Mouse (Mus musculus) CH12.LX (cell line): ENCODE data around the gene Gnai1. TPM values are rescaled to one million over a fixed set of nuclear protein-coding genes. Genes with fewer than 3 reads are reported as not detected.

Experiments used
- DNase-seq: peaks from one replicate; pipeline ENCODE4 v3.0.0-alpha.2; 2013; ENCODE audit errors: extremely low read depth
- H3K27ac ChIP-seq: 2 replicates; pipeline ENCODE4 v1.5.1; 2012; ENCODE audit warnings: low read depth, mild to moderate bottlenecking, control low read depth, moderate library complexity; ENCODE audit not compliant: insufficient read depth
- H3K27me3 ChIP-seq: replicated peaks from 2 replicates; pipeline ENCODE3; 2012; ENCODE audit warnings: inconsistent platforms
- H3K36me3 ChIP-seq, 2 experiments: replicated peaks in 1 of 2; 2 replicates each; pipeline versions ENCODE3 to v1.6.1; 2012; ENCODE audit warnings: inconsistent platforms in 1 of 2, low read length in 1 of 2, mild to moderate bottlenecking in 1 of 2, mixed read lengths in 1 of 2, moderate library complexity in 1 of 2; ENCODE audit not compliant: control insufficient read depth in 1 of 2, insufficient read depth in 1 of 2
- H3K4me1 ChIP-seq, 2 experiments: 2 replicates each; pipeline ENCODE4 v1.6.1; 2012; ENCODE audit warnings: inconsistent platforms in 1 of 2, moderate library complexity in 1 of 2; ENCODE audit not compliant: insufficient read depth in 2 of 2, control insufficient read depth in 1 of 2
- H3K4me2 ChIP-seq: 2 replicates; pipeline ENCODE4 v1.6.1; 2012; ENCODE audit warnings: low read depth, mild to moderate bottlenecking, control low read depth; ENCODE audit not compliant: poor library complexity, insufficient read depth, severe bottlenecking
- H3K4me3 ChIP-seq, 3 experiments: fragments of 150-350 bp in 1 of 3; sonication (generic) in 1 of 3; replicated peaks in 1 of 3; 2 replicates each; pipeline versions ENCODE3 to v1.5.1; 2011 to 2012; ENCODE audit warnings: low read depth in 2 of 3, low read length in 2 of 3, mild to moderate bottlenecking in 2 of 3, moderate library complexity in 2 of 3, control low read depth in 1 of 3, improper control_type of control experiment in 1 of 3, inconsistent platforms in 1 of 3, mixed read lengths in 1 of 3; ENCODE audit not compliant: poor library complexity in 1 of 3
- H3K79me2 ChIP-seq: replicated peaks from 2 replicates; pipeline ENCODE4 v1.6.1; 2012; ENCODE audit warnings: mild to moderate bottlenecking, moderate library complexity; ENCODE audit not compliant: control insufficient read depth, poor library complexity, insufficient read depth, severe bottlenecking; ENCODE audit errors: extremely low read depth
- H3K9ac ChIP-seq: 2 replicates; pipeline ENCODE4 v1.6.1; 2012; ENCODE audit warnings: low read depth, mild to moderate bottlenecking, control low read depth, moderate library complexity; ENCODE audit not compliant: insufficient read depth
- H3K9me3 ChIP-seq: replicated peaks from 2 replicates; pipeline ENCODE3; 2012; ENCODE audit warnings: low read length, inconsistent platforms, mixed read lengths
- EP300 ChIP-seq: IDR thresholded peaks from 2 replicates; pipeline ENCODE4 v1.6.1; 2011; ENCODE audit warnings: low read length, improper control_type of control experiment
- ETS1 ChIP-seq: conservative IDR thresholded peaks from 2 replicates; pipeline ENCODE4 v1.6.1; 2012; ENCODE audit warnings: low read depth, mild to moderate bottlenecking, inconsistent platforms, low read length, improper control_type of control experiment, moderate library complexity
- HCFC1 ChIP-seq: IDR thresholded peaks from 2 replicates; pipeline ENCODE4 v1.6.1; 2012; ENCODE audit warnings: low read depth, mild to moderate bottlenecking, inconsistent platforms, low read length, improper control_type of control experiment
- IRF4 ChIP-seq: IDR thresholded peaks from 2 replicates; pipeline ENCODE4 v1.6.1; 2014; ENCODE audit warnings: low read depth, mild to moderate bottlenecking, inconsistent platforms, low read length, improper control_type of control experiment
- KAT2A ChIP-seq: IDR thresholded peaks from 2 replicates; pipeline ENCODE4 v1.6.1; 2012; ENCODE audit warnings: low read length, improper control_type of control experiment, inconsistent platforms; ENCODE audit not compliant: insufficient replicate concordance
- MAX ChIP-seq: IDR thresholded peaks from 2 replicates; pipeline ENCODE4 v1.6.1; 2011; ENCODE audit warnings: low read length, improper control_type of control experiment
- UBTF ChIP-seq: IDR thresholded peaks from 2 replicates; pipeline ENCODE4 v1.6.1; 2012; ENCODE audit warnings: low read depth, mild to moderate bottlenecking, inconsistent platforms, low read length, improper control_type of control experiment, moderate library complexity
- USF1 ChIP-seq: IDR thresholded peaks from 2 replicates; pipeline ENCODE4 v1.6.1; 2014; ENCODE audit warnings: low read depth, mild to moderate bottlenecking, inconsistent platforms, low read length, improper control_type of control experiment
- USF2 ChIP-seq: conservative IDR thresholded peaks from 2 replicates; pipeline ENCODE4 v1.6.1; 2011; ENCODE audit warnings: low read depth, low read length, improper control_type of control experiment
- ZC3H11A ChIP-seq: IDR thresholded peaks from 2 replicates; pipeline ENCODE4 v1.6.1; 2012; ENCODE audit warnings: low read depth, mild to moderate bottlenecking, inconsistent platforms, low read length, improper control_type of control experiment
- ZNF384 ChIP-seq: IDR thresholded peaks from 2 replicates; pipeline ENCODE4 v1.6.1; 2012; ENCODE audit warnings: low read depth, low read length, improper control_type of control experiment, inconsistent platforms
- dilution Hi-C: fragments of 300-500 bp; cut with MboI; formaldehyde crosslinking; loops from 2 replicates; pipeline ENCODE4 v1.14.3; 2020; ENCODE audit warnings: low sequenced_read_pairs; ENCODE audit not compliant: extremely low pct_unique_long_range_greater_than_20kb, extremely low pct_ligation_motif_present
- in situ Hi-C: fragments of 300-500 bp; cut with MboI; formaldehyde crosslinking; loops from 3 replicates; pipeline ENCODE4 v1.14.3; 2019; ENCODE audit warnings: low sequenced_read_pairs, low pct_ligation_motif_present, low pct_unique_long_range_greater_than_20kb, mixed read lengths
- polyA plus RNA-seq: library from polyadenylated mRNA; unstranded; fragments of >175 nt; gene quantifications from 2 replicates; pipeline ENCODE4 v1.2.1, GENCODE M21; 2012; ENCODE audit warnings: low read depth; ENCODE audit not compliant: insufficient read length
- total RNA-seq, 2 experiments: library from RNA; depleted of rRNA; stranded (reverse); fragments of 300-350 nt in 1 of 2; fragments of >200 nt in 1 of 2; gene quantifications; 2 replicates each; pipeline ENCODE4 v1.2.3; 2012 to 2014

Gene Gnai1
- total and polyA plus RNA-seq, 3 experiments = not detected

GRCm38 (mm10) chr5:18282095-18282494 lies 78.1 kb downstream of the Gnai1 start:
- TF ChIP-seq MAX = no peak
- no peak for TF ChIP-seq HCFC1
- TF ChIP-seq UBTF = no peak
- TF ChIP-seq ZC3H11A = no peak
- no peak for TF ChIP-seq ZNF384
- no peak for TF ChIP-seq USF2
- no peak for TF ChIP-seq ETS1
- no peak for TF ChIP-seq USF1
- TF ChIP-seq KAT2A = no peak
- in situ Hi-C loops = no loop called here
- no peak overlapping the region for H3K4me2 ChIP-seq
- no peaks in the 10 kb centered on the region for H3K4me1 ChIP-seq
- H3K9ac ChIP-seq = no peak overlapping the region
- no peak overlapping the region for H3K27ac ChIP-seq
- no peak for DNase-seq
- H3K27me3 ChIP-seq = no peaks in the 10 kb centered on the region
- H3K9me3 ChIP-seq = no peaks in the 10 kb centered on the region
- no peaks in the 10 kb centered on the region for H3K79me2 ChIP-seq
- dilution Hi-C loops = no loop called here
- no peak overlapping the region for H3K4me3 ChIP-seq
- H3K36me3 ChIP-seq = no peaks in the 10 kb centered on the region

GRCm38 (mm10) chr5:18274352-18274940 lies 85.7 kb downstream of the Gnai1 start:
- H3K27me3 ChIP-seq = no peaks in the 10 kb centered on the region
- no peaks in the 10 kb centered on the region for H3K36me3 ChIP-seq
- dilution Hi-C loops = no loop called here
- no peak for DNase-seq
- in situ Hi-C loops = no loop called here
- H3K4me3 ChIP-seq = no peak overlapping the region
- H3K4me1 ChIP-seq = peaks cover 0 to 5% of the 10 kb centered on the region in 2 experiments; a peak in 1 of 4 replicates
- H3K9ac ChIP-seq = no peak overlapping the region
- no peaks in the 10 kb centered on the region for H3K79me2 ChIP-seq
- H3K4me2 ChIP-seq = no peak overlapping the region
- TF ChIP-seq EP300 = no peak
- TF ChIP-seq IRF4 = no peak
- H3K9me3 ChIP-seq = no peaks in the 10 kb centered on the region
- no peak overlapping the region for H3K27ac ChIP-seq
